Mouse (Mus musculus) bone marrow macrophage, adult 2 months (primary cell): ENCODE data around the gene Ric1.

Experiments used
- CTCF ChIP-seq: IDR thresholded peaks from 2 replicates; pipeline ENCODE4 v1.5.1; 2012; ENCODE audit warnings: low read depth, mild to moderate bottlenecking, low read length, moderate library complexity
- POLR2A ChIP-seq: IDR thresholded peaks from 2 replicates; pipeline ENCODE4 v1.6.1; 2012; ENCODE audit warnings: mild to moderate bottlenecking, low read depth, low read length, borderline replicate concordance

DNA sequence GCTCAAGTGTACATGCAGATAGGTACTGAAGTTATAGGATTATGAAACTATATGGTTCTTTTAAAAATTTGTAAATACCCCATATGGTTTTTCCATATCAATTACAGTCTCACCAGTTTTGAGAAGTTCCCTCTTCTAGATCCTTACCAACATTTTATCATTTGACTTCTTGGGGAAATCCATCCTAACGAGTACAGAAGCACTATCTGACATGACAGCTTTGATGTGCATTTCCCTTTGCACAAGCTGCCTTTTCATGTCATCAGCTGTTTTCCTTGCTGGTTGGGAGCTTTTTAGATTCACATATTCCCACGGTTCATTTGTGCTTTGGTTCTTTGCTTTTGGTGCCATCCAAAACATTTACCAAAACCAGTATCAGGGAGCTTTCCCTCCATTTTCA is 6.5 kb downstream of the Ric1 start:
- TF ChIP-seq CTCF (no peak), POLR2A (no peak)
